Mouse (Mus musculus) hindbrain, embryonic 11.5 days (tissue): ENCODE results near the gene Fdxr. TPM values are rescaled to one million over a fixed set of nuclear protein-coding genes. Genes with fewer than 3 reads are reported as not detected.
A peak's percentile ranks its signal among the peaks of the same experiment; 100 is the strongest.

Source experiments
- ATAC-seq: fragments of 200-750 bp; cut with Nextera tagmentation; 2 replicates; pipeline ENCODE4 v1.8.0; 2017; ENCODE audit warnings: mild to moderate bottlenecking, moderate TSS enrichment, moderate library complexity; ENCODE audit not compliant: low FRiP score
- DNase-seq: peaks from one replicate; pipeline ENCODE4 v3.0.0-alpha.2; 2015; ENCODE audit warnings: low spot score
- H3K27ac ChIP-seq: fragments of 300-500 bp; sonication (generic); 2 replicates; pipeline ENCODE4 v1.5.1; 2014; ENCODE audit warnings: mild to moderate bottlenecking, low read depth, low read length
- H3K27me3 ChIP-seq: fragments of 300-500 bp; sonication (generic); 2 replicates; pipeline ENCODE4 v1.6.1; 2014; ENCODE audit warnings: mild to moderate bottlenecking, low read length, moderate library complexity, mixed read lengths; ENCODE audit not compliant: control insufficient read depth, insufficient read depth
- H3K36me3 ChIP-seq: fragments of 300-500 bp; sonication (generic); 2 replicates; pipeline ENCODE4 v1.6.1; 2014; ENCODE audit warnings: mild to moderate bottlenecking, low read length, moderate library complexity, mixed read lengths; ENCODE audit not compliant: control insufficient read depth, insufficient read depth
- H3K4me1 ChIP-seq: fragments of 300-500 bp; sonication (generic); replicated peaks from 2 replicates; pipeline ENCODE4 v1.6.1; 2014; ENCODE audit warnings: low read length, mixed read lengths; ENCODE audit not compliant: control insufficient read depth, insufficient read depth
- H3K4me2 ChIP-seq: fragments of 300-500 bp; sonication (generic); replicated peaks from 2 replicates; pipeline ENCODE4 v1.6.1; 2014; ENCODE audit warnings: mild to moderate bottlenecking, low read depth, low read length
- H3K4me3 ChIP-seq: fragments of 300-500 bp; sonication (generic); 2 replicates; pipeline ENCODE4 v1.5.1; 2014; ENCODE audit warnings: low read depth, low read length
- H3K9ac ChIP-seq: fragments of 300-500 bp; sonication (generic); 2 replicates; pipeline ENCODE4 v1.6.1; 2014; ENCODE audit warnings: low read depth, low read length
- H3K9me3 ChIP-seq: fragments of 300-500 bp; sonication (generic); 2 replicates; pipeline ENCODE4 v1.6.1; 2016; ENCODE audit warnings: low read length; ENCODE audit not compliant: control insufficient read depth
- WGBS: fragments of 180-500 bp; shearing (Covaris S2); extraction: QIAGEN DNeasy Blood & Tissue Kit; methylation state at CpG from one replicate; pipeline ENCODE4 v1.1.7; 2014; 5-methylcytosine and 5-hydroxymethylcytosine counted together
- polyA plus RNA-seq: library from polyadenylated mRNA; unstranded; fragments of >200 nt; fragmentation: Nextera tagmentation; extraction: Ambion mirVana; gene quantifications from 2 replicates; pipeline ENCODE4 v1.2.1, GENCODE M21; 2014

The Fdxr gene
- polyA plus RNA-seq, 1 experiment from 2014 or later: 14.9 TPM

DNA sequence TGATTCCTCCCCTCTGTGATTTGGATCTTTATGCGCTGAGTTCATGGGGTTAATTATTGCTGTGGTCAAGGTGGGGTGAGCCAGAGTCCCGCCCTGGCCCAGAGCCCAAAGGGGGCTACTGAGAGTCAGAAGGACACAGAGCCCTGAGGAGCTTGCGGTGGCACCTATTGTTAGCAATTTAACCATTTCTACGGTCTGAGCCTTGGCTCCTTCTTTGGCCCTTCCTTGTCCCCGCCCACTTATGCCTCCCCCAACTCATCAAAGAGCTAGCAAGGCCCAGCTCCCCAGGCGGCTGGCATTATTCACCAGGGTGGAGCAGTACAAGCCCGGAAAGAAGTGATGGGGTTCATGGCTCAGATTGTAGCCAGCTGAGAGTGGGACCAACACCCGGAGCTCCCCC, 30.0 kb upstream of the Fdxr start, which contains the start of gene Otop2:
TSS of gene Otop2 (plus strand) at position 301 of the 400 bp plus-strand sequence.
- no peak for ATAC-seq
- H3K27ac ChIP-seq: no peak within 1 kb of the TSS
- no peak for DNase-seq

DNA sequence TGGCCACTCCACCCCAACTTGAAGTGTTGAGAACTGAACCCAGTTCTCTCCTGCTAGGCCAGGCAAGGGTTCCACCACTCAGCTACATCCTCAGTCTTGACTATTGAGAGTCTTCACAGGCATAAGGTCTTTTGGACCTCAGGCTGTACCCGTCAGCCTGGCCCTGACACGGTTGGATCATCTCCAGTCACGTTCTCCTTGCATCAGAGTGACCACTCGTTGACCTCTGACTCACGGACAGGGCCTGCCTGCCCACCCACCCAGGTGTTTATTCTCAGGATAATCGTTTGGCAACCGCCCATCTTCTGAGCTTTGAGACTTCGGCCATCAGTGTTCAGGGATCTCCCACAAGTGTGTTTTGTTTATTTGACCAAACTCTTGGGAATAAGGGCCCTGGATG, 26.3 kb upstream of the Fdxr start:
- Histone ChIP-seq H3K9ac (no peak overlapping the region), H3K4me3 (no peak overlapping the region), H3K4me1 (0 out of 2 replicates have a peak, but pooled peaks cover 2% of the 10 kb centered on the region), H3K4me2 (no peak overlapping the region), H3K36me3 (no peaks in the 10 kb centered on the region), H3K27me3 (peaks cover 4% of the 10 kb centered on the region; the same call in 1 of the 2 replicates), H3K9me3 (no peaks in the 10 kb centered on the region), H3K27ac (no peak overlapping the region)
- 82% methylated on average over 8 of the region's 8 CpGs for WGBS
- ATAC-seq: no peak
- no peak for DNase-seq

More for the DNA sequence above, 30.0 kb upstream of the Fdxr start, which contains the start of gene Otop2:
- H3K9me3 ChIP-seq: no peaks in the 10 kb centered on the region
- WGBS: 11% methylated on average over 8 of the region's 8 CpGs
- peaks cover 2% of the 10 kb centered on the region; the same call in 1 of the 2 replicates for H3K27me3 ChIP-seq
- no peak within 1 kb of the TSS for H3K4me2 ChIP-seq
- H3K4me3 ChIP-seq: no peak within 1 kb of the TSS
- no peaks in the 10 kb centered on the region for H3K36me3 ChIP-seq
- H3K4me1 ChIP-seq: 0 out of 2 replicates have a peak, but pooled peaks cover 2% of the 10 kb centered on the region
- no peak within 1 kb of the TSS for H3K9ac ChIP-seq

DNA sequence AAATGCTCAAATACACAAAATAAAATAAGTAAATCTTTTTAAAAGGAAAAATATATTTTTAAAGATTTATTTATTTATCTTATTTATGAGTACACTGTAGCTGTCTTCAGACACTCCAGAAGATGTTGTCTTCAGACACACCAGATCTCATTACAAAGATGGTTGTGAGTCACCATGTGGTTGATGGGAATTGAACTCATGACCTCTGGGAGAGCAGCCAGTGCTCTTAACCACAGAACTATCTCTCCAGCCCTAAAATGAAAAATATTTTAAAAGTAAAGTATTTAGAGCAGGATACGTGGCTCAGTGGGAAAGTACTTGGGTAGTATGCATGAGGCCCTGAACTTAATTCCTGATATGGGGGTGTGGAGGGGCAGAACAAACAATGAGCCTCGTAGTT, 24.5 kb upstream of the Fdxr start:
- Histone ChIP-seq H3K9ac (no peak overlapping the region), H3K4me3 (no peak overlapping the region), H3K9me3 (no peaks in the 10 kb centered on the region), H3K4me1 (peaks cover 5% of the 10 kb centered on the region; the same call in 1 of the 2 replicates), H3K27me3 (peaks cover 8% of the 10 kb centered on the region), H3K4me2 (no peak overlapping the region), H3K27ac (no peak overlapping the region), H3K36me3 (no peaks in the 10 kb centered on the region)
- DNase-seq (no peak), ATAC-seq (no peak)
- 85% methylated on average over 2 of the region's 2 CpGs for WGBS

DNA sequence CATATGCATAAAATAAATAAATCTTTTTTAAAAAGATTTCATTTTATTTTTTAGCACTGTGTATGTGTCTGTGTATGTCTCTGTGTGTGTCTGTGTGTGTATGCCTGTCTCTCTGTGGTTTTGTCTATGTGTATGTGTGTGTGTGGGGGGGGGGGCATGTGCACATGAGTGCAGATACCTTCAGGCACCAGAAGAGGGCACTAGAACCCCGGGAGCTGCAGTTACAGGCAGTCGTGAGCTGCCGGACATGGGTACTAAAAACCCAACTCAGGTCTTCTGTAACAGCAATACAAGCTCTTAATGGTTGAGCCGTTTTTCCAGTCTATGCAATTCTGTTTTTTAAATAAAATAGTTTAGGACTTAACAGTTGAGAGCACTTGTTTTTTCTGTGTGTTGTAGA, 23.9 kb upstream of the Fdxr start:
- WGBS: 83% methylated on average over 4 of the region's 4 CpGs
- Histone ChIP-seq H3K27me3 (peaks cover 9% of the 10 kb centered on the region), H3K4me3 (no peak overlapping the region), H3K4me2 (no peak overlapping the region), H3K4me1 (peaks cover 5% of the 10 kb centered on the region; the same call in 1 of the 2 replicates), H3K9me3 (no peaks in the 10 kb centered on the region), H3K27ac (no peak overlapping the region), H3K9ac (no peak overlapping the region), H3K36me3 (no peaks in the 10 kb centered on the region)
- DNase-seq: no peak
- ATAC-seq: no peak

DNA sequence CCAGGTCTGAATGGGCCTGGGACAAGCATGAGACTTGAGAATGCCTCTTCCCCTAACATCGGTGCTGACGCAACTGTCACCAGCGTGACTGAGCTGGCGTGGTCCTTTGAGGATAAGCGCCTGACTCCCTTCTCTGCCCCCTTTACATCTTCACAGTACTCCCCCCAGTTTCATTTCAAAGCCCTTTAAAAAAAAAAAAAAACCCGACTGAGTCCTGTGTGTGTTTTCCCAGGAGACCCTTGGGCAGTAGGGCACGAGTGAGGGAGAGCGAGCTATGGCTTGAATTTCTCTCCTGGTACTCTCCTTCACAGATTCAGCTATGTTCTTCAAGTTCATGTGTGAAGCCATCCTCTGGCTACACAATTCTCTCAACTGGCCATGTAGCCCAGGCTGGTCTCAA, 21.3 kb upstream of the Fdxr start:
- Histone ChIP-seq H3K27ac (no peak overlapping the region), H3K9ac (no peak overlapping the region), H3K27me3 (peaks cover 9% of the 10 kb centered on the region), H3K4me2 (no peak overlapping the region), H3K36me3 (no peaks in the 10 kb centered on the region), H3K4me3 (no peak overlapping the region), H3K4me1 (peaks cover 5% of the 10 kb centered on the region; the same call in 1 of the 2 replicates), H3K9me3 (no peaks in the 10 kb centered on the region)
- WGBS: 69% methylated on average over 8 of the region's 8 CpGs
- DNase-seq (no peak), ATAC-seq (no peak)

DNA sequence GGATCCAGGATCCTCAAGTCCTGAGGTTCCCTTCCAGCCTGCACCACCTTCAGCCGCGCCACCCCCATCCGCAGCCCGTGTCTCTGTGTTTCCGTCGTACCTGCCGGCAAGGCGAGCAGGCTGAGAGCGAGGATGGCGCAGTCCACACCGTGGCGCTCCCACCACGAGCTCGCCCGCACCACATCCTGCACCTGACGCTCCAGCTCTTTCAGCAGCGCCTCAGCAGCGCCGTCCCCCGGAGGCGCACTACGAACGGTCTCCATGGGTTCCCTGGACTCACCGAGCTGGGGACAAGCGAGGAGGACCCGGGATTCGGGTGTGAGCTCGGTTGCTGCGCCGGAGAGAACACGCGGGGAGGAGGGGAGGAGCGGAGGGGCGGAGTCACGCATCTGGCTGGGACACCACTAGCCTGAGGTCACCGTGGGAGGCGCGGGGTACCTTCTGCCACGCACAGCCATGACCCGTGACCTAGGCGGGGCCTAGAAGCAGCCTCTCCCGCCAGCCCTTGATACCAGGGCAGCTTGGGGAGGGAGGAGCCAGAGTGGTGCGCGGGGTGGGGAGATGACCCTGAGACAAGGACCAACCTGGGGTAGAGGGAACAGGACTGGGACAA, 20.5 kb upstream of the Fdxr start, which contains the start of gene Fads6:
TSS of gene Fads6 (minus strand) at position 450 of the 613 bp plus-strand sequence.
- Histone ChIP-seq H3K9ac (peak within 1 kb of the TSS; percentile 50; the same call in 1 of the 2 replicates), H3K27ac (peak within 1 kb of the TSS; percentile 27; the same call in 1 of the 2 replicates), H3K36me3 (no peaks in the 10 kb centered on the region), H3K4me1 (peaks cover 5% of the 10 kb centered on the region; the same call in 1 of the 2 replicates), H3K4me2 (peak within 1 kb of the TSS; percentile 79), H3K27me3 (peaks cover 9% of the 10 kb centered on the region), H3K4me3 (peak within 1 kb of the TSS; percentile 41), H3K9me3 (no peaks in the 10 kb centered on the region)
- WGBS: under 1% methylated on average over 44 of the region's 44 CpGs
- ATAC-seq (peak; percentile 53), DNase-seq (peak; percentile 64)

DNA sequence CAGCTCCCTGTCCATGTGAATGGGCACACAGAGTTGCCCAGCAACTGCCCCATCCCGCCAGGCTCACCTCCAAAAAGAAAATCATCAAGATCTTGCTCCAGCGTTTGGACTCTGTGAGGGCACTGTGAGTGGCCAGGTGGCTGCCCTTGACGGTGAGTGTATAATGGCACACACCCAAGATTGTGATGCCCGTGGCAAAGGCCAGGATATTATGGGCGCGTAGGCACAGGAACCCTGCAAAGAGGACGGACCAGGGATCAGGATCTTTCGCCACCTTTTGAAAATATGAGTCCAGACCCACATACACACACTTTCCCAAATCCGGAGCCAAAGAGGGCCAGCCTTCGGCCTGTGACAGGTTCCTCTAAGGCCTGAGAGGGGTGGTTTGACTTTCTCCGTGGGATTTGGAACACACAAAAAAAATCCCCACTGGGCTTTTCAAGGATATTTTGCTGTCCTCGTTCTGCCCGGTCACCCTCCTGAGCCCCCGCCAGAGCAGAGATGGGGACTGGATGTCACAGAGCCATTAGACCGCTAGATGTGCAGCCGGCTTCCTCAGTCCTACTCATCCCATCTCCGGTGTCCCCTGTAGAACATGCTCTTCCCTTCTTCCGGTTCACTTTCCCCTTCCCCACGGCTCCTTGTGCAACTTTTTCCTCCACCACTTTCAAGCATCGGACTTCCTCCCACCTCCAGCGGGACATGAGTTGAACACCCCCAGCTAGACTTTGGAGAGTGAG, 19.8 kb upstream of the Fdxr start:
- H3K27me3 ChIP-seq: peaks cover 9% of the 10 kb centered on the region
- H3K36me3 ChIP-seq: no peaks in the 10 kb centered on the region
- ATAC-seq (no peak), DNase-seq (no peak)
- H3K9ac ChIP-seq: peak overlapping the region; percentile 50; the same call in 1 of the 2 replicates
- WGBS: 57% methylated on average over 21 of the region's 21 CpGs
- peaks cover 5% of the 10 kb centered on the region; the same call in 1 of the 2 replicates for H3K4me1 ChIP-seq
- H3K4me3 ChIP-seq: peak overlapping the region; percentile 41
- H3K27ac ChIP-seq: no peak overlapping the region
- no peaks in the 10 kb centered on the region for H3K9me3 ChIP-seq
- peak overlapping the region; percentile 79 for H3K4me2 ChIP-seq

DNA sequence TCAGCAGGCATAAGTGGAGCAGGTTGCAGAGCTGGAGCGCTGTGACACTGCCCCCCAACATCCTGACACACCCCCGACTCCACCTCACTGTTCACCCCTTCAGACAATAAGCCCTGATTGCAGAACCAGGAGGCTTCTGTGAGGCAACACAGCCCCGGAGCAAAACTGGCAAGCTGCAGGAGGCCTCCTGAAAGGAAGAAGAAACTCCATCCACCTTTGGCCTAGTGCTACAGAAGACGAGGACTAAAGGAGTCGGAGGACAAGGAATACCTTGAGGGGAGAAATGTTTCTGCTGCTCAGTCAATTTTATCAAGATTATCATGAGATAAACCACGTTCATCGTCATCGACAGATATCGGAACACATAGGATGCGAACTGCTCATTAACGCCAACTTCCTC, 19.1 kb upstream of the Fdxr start:
- peaks cover 5% of the 10 kb centered on the region; the same call in 1 of the 2 replicates for H3K4me1 ChIP-seq
- H3K4me2 ChIP-seq: no peak overlapping the region
- H3K9ac ChIP-seq: no peak overlapping the region
- H3K27ac ChIP-seq: no peak overlapping the region
- ATAC-seq (no peak), DNase-seq (no peak)
- H3K9me3 ChIP-seq: no peaks in the 10 kb centered on the region
- no peaks in the 10 kb centered on the region for H3K36me3 ChIP-seq
- peaks cover 9% of the 10 kb centered on the region for H3K27me3 ChIP-seq
- WGBS: 91% methylated on average over 11 of the region's 11 CpGs
- no peak overlapping the region for H3K4me3 ChIP-seq
